Mouse (Mus musculus): ENCODE measurements around the gene Pogz. TPM values are rescaled to one million over a fixed set of nuclear protein-coding genes. Genes with fewer than 3 reads are reported as not detected.

The Pogz gene
- 84.4 TPM for total RNA-seq (2023)

GRCm38 (mm10) chr3:94837183-94837890 lies at the start of gene Pogz:
Gene Pogz (plus strand): TSS chr3:94837567.

GRCm38 (mm10) chr3:94886316-94887224 lies 49.2 kb downstream of the Pogz start, which contains the start of gene Psmb4:
Gene Psmb4 (minus strand): TSS chr3:94886961.

Other genes starting within 250 kb of the Pogz start
- not detected for gene Gm10972, start 194.5 kb upstream of the Pogz start, total RNA-seq (2023)
- gene Tuft1, start 178.7 kb upstream of the Pogz start, total RNA-seq (2023), result 2.8 TPM
- gene Selenbp2, start 144.0 kb upstream of the Pogz start, total RNA-seq (2023), result not detected
- gene Cgn, start 51.1 kb upstream of the Pogz start, total RNA-seq (2023), result 0.71 TPM
- 200 TPM for gene Psmb4, start 49.4 kb downstream of the Pogz start, total RNA-seq (2023)
- gene Selenbp1, start 95.5 kb downstream of the Pogz start, total RNA-seq (2023), result 1.6 TPM
- gene Rfx5, start 116.5 kb downstream of the Pogz start, total RNA-seq (2023), result 30.4 TPM
- gene Pi4kb, start 137.2 kb downstream of the Pogz start, total RNA-seq (2023), result 50.0 TPM
- gene Zfp687, start 177.9 kb downstream of the Pogz start, total RNA-seq (2023), result 67.3 TPM
- 130 TPM for gene Psmd4, start 205.0 kb downstream of the Pogz start, total RNA-seq (2023)

Measured in CD4-positive naive resting alpha-beta T cell, adult 57 days (primary cell).